9 mouse cellular contexts compared by ENCODE assay signal in genomic region chr2:18872797-18873196, GRCm38 (mm10).
DNase-seq lines count a peak whose midpoint lies in the region; ATAC-seq and TF ChIP-seq lines count a peak whose summit lies in the region.
"Had no signal": no experiment of that assay in that cellular context is flagged by ENCODE, and none has a peak within 500 bp of the region (broad histone marks: within the 10 kb centered on the region; RNA-seq: fewer than 3 reads in every experiment).

No protein-coding gene starts in this region.

- no peak overlapping the region for H3K4me3 ChIP-seq in E14TG2a.4 (replicated peaks; ENCODE audit: low read length)
- no peak overlapping the region for H3K4me3 ChIP-seq in liver, embryonic 15.5 days (replicated peaks)
- H3K4me3 ChIP-seq: limb, embryonic 13.5 days had no signal

- H3K27me3 ChIP-seq in E14TG2a.4 (ENCODE audit: insufficient read depth, low read length) = no peaks in the 10 kb centered on the region
- H3K27me3 ChIP-seq in liver, embryonic 15.5 days = no peaks in the 10 kb centered on the region
- H3K27me3 ChIP-seq: limb, embryonic 13.5 days had no signal

- no peak overlapping the region for H3K9ac ChIP-seq in liver, embryonic 15.5 days
- H3K9ac ChIP-seq: limb, embryonic 13.5 days had no signal

- peak; percentile 79 for DNase-seq in adrenal gland, postnatal 10 days
- peak; percentile 64 for DNase-seq in embryo, embryonic 9.5 days (ENCODE audit: extremely low spot score)
- peak; percentile 73 to 91 for DNase-seq in kidney, postnatal 25 days
- peak; percentile 83 to 85 for DNase-seq in right cerebral cortex, adult 2 months (ENCODE audit: low spot score in 2 of 2)
- DNase-seq in urinary bladder, postnatal 36 days (ENCODE audit: low spot score in 2 of 2) = peak; percentile 43 to 65

- H3K4me2 ChIP-seq in liver, embryonic 15.5 days = no peak overlapping the region
- H3K4me2 ChIP-seq: limb, embryonic 13.5 days had no signal

- H3K9me3 ChIP-seq in E14TG2a.4 (ENCODE audit: low read length) = no peaks in the 10 kb centered on the region
- no peaks in the 10 kb centered on the region for H3K9me3 ChIP-seq in liver, embryonic 15.5 days (replicated peaks)
- H3K9me3 ChIP-seq: limb, embryonic 13.5 days had no signal

- peaks cover 4% of the 10 kb centered on the region; the same call in 1 of the 2 replicates for H3K4me1 ChIP-seq in E14TG2a.4 (replicated peaks; ENCODE audit: low read depth, low read length)
- peaks cover 47% of the 10 kb centered on the region for H3K4me1 ChIP-seq in liver, embryonic 15.5 days (replicated peaks)

- peak; percentile 70 for TF ChIP-seq CTCF in E14TG2a.4 (conservative IDR thresholded peaks at IDR 0.05; ENCODE audit: low read length)

- 7% methylated on average over 2 of the region's 2 CpGs for WGBS in liver, embryonic 15.5 days (ENCODE audit: insufficient replicate concordance)

- peak; percentile 90 for ATAC-seq in granulocyte monocyte progenitor cell, adult 5-6 weeks (replicated peaks; ENCODE audit: poor library complexity, severe bottlenecking)
- ATAC-seq in liver, embryonic 15.5 days (ENCODE audit: insufficient read depth) = no peak

- H3K27ac ChIP-seq in liver, embryonic 15.5 days (replicated peaks) = 0 out of 2 replicates have a peak overlapping the region, but pooled peaks have one; percentile 6
- H3K27ac ChIP-seq: limb, embryonic 13.5 days had no signal

- H3K36me3 ChIP-seq in E14TG2a.4 (ENCODE audit: insufficient read depth, low read length) = no peaks in the 10 kb centered on the region
- H3K36me3 ChIP-seq in liver, embryonic 15.5 days (replicated peaks) = peaks cover 25% of the 10 kb centered on the region
- H3K36me3 ChIP-seq: limb, embryonic 13.5 days had no signal
